Mouse (Mus musculus) intestine, embryonic 16.5 days (tissue): Measurements from ENCODE around the gene Atp6v0a4. TPM values are rescaled to one million over a fixed set of nuclear protein-coding genes. Genes with fewer than 3 reads are reported as not detected.

Experiments
- ATAC-seq: fragments of 200-750 bp; cut with Nextera tagmentation; 2 replicates; pipeline ENCODE4 v1.8.0; 2017; ENCODE audit warnings: moderate TSS enrichment, moderate library complexity
- H3K27ac ChIP-seq: fragments of 300-500 bp; sonication (generic); 2 replicates; pipeline ENCODE4 v1.5.1; 2014; ENCODE audit warnings: mild to moderate bottlenecking, low read length
- H3K27me3 ChIP-seq: fragments of 300-500 bp; sonication (generic); replicated peaks from 2 replicates; pipeline ENCODE4 v1.6.1; 2014; ENCODE audit warnings: low read length, control low read depth, mixed read lengths; ENCODE audit not compliant: control insufficient read depth, insufficient read depth
- H3K36me3 ChIP-seq: fragments of 300-500 bp; sonication (generic); 2 replicates; pipeline ENCODE4 v1.6.1; 2014; ENCODE audit warnings: low read length, control low read depth; ENCODE audit not compliant: control insufficient read depth, insufficient read depth
- H3K4me1 ChIP-seq: fragments of 300-500 bp; sonication (generic); 2 replicates; pipeline ENCODE4 v1.6.1; 2014; ENCODE audit warnings: low read length, control low read depth, mixed read lengths; ENCODE audit not compliant: control insufficient read depth, insufficient read depth
- H3K4me2 ChIP-seq: fragments of 300-500 bp; sonication (generic); 2 replicates; pipeline ENCODE4 v1.6.1; 2014; ENCODE audit warnings: low read depth, low read length, control low read depth
- H3K4me3 ChIP-seq: fragments of 300-500 bp; sonication (generic); 2 replicates; pipeline ENCODE4 v1.5.1; 2014; ENCODE audit warnings: mild to moderate bottlenecking, low read length
- H3K9ac ChIP-seq: fragments of 300-500 bp; sonication (generic); 2 replicates; pipeline ENCODE4 v1.6.1; 2014; ENCODE audit warnings: low read depth, low read length
- H3K9me3 ChIP-seq: fragments of 300-500 bp; sonication (generic); 2 replicates; pipeline ENCODE4 v1.6.1; 2016; ENCODE audit warnings: low read length, control low read depth; ENCODE audit not compliant: control insufficient read depth
- WGBS: fragments of 180-500 bp; shearing (Covaris S2); extraction: QIAGEN DNeasy Blood & Tissue Kit; methylation state at CpG from one replicate; pipeline ENCODE4 v1.1.7; 2014; 5-methylcytosine and 5-hydroxymethylcytosine counted together
- polyA plus RNA-seq: library from polyadenylated mRNA; unstranded; fragments of >200 nt; fragmentation: Nextera tagmentation; extraction: Ambion mirVana; gene quantifications from 2 replicates; pipeline ENCODE4 v1.2.1, GENCODE M21; 2015

Atp6v0a4 gene
- polyA plus RNA-seq, 1 experiment from 2014 or later: 5.4 TPM

DNA sequence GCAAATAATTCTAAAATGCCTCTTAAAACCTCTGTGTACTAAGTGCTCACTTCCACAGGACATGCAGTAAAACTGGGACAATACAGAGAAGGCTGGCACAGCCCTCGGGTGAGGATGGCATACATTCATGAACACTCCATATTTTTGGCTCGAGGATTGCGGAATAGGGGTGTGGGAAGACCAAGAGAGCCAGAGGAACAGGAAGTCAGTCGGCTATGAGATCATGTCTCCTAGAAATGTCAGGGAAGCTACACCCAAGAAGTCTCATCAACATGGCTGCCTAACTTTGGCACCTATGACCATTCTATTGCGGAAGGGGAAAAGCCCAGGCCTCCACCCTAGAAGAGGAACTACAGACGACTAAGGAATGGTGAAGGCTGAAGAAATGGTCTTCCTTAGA, 6.0 kb downstream of the Atp6v0a4 start:
- no peak overlapping the region for H3K27ac ChIP-seq
- no peaks in the 10 kb centered on the region for H3K4me1 ChIP-seq
- WGBS: 83% methylated on average over 6 of the region's 6 CpGs
- H3K36me3 ChIP-seq: no peaks in the 10 kb centered on the region
- ATAC-seq: no peak
- H3K9me3 ChIP-seq: no peaks in the 10 kb centered on the region
- H3K4me3 ChIP-seq: no peak overlapping the region
- H3K9ac ChIP-seq: no peak overlapping the region
- no peak overlapping the region for H3K4me2 ChIP-seq
- H3K27me3 ChIP-seq: no peaks in the 10 kb centered on the region

DNA sequence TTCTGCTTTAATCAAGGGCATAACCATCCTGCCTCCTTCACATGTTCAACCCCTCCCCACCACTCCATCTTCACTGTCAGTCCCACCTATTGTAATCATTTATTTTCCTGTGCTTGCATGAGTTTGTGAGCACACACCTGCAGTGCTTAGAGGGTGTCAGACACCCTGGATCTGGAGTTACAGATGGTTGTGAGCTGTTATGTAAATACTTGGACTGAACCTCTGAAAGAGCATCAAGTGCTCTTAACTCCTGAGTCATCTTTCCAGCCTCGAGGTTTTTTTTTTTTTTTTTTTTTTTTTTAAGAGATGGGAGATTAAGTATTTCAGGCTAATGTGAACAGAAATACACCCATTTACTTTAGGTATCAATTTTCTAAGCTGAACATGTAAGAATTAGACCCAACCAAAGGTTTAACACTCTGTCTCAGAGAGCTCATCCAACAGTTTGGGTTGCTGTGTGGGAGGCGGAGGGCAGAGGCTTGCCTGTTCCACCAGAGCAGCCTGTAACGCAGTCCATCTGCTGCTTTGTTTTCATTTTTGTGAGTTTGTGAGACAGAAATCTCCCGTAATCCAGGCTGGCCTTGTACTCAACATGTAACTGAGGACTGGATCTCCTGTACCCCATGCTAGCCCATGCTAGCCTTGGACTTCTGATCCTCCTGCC, 8.1 kb downstream of the Atp6v0a4 start:
- H3K4me3 ChIP-seq: no peak overlapping the region
- H3K9me3 ChIP-seq: no peaks in the 10 kb centered on the region
- H3K27ac ChIP-seq: no peak overlapping the region
- no peaks in the 10 kb centered on the region for H3K36me3 ChIP-seq
- no peak overlapping the region for H3K9ac ChIP-seq
- no peak overlapping the region for H3K4me2 ChIP-seq
- no peaks in the 10 kb centered on the region for H3K27me3 ChIP-seq
- no peak for ATAC-seq
- no peaks in the 10 kb centered on the region for H3K4me1 ChIP-seq
- 47% methylated on average over 4 of the region's 4 CpGs for WGBS

DNA sequence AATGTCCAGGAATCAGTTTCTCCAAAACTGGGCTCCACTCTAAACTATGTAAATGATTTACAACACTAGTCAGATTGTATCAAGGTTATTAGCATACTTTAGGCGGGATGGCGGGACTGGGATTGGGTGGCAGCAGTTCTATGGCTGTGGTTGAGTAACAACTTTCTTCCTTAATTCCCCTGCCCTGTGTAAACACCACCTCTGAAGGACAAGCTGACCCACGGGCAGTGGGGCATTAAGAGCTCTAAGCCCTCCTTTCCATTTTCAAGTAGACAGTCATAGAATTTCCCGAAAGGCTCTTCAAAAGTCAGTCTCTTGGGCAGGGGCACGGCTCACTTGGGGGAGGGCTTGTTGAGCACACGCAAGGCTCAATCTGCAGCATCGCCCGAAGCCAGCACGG, 13.5 kb downstream of the Atp6v0a4 start:
- Histone ChIP-seq H3K4me2 (no peak overlapping the region), H3K9ac (no peak overlapping the region), H3K27me3 (no peaks in the 10 kb centered on the region), H3K9me3 (no peaks in the 10 kb centered on the region), H3K4me1 (peaks cover 7% of the 10 kb centered on the region; the same call in 1 of the 2 replicates), H3K27ac (no peak overlapping the region), H3K36me3 (no peaks in the 10 kb centered on the region), H3K4me3 (no peak overlapping the region)
- peak; percentile 44 for ATAC-seq
- WGBS: 54% methylated on average over 9 of the region's 9 CpGs

DNA sequence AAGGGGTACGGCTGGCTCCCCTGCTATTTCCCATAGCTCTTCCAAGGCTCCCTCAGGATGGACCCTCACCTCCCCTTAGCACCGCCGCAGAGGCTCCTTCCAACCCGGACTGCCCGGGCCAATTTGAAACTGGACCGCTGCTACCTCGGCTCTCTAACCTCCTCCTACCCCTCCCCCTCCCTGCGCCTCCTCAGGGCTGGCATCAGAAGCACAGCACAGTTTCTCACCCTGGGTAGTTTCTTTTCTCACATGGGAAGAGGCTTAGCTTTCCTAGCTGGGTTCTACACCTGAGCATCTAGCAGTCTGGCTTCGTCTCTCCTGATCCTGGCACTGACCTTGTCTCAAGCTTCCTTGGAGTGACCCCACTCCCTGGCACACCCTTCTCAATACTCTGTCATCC, 14.5 kb downstream of the Atp6v0a4 start:
- ATAC-seq: no peak
- Histone ChIP-seq H3K4me1 (peaks cover 7% of the 10 kb centered on the region; the same call in 1 of the 2 replicates), H3K4me2 (no peak overlapping the region), H3K27me3 (no peaks in the 10 kb centered on the region), H3K9ac (no peak overlapping the region), H3K9me3 (no peaks in the 10 kb centered on the region), H3K36me3 (no peaks in the 10 kb centered on the region), H3K27ac (no peak overlapping the region), H3K4me3 (no peak overlapping the region)
- 19% methylated on average over 9 of the region's 9 CpGs for WGBS

DNA sequence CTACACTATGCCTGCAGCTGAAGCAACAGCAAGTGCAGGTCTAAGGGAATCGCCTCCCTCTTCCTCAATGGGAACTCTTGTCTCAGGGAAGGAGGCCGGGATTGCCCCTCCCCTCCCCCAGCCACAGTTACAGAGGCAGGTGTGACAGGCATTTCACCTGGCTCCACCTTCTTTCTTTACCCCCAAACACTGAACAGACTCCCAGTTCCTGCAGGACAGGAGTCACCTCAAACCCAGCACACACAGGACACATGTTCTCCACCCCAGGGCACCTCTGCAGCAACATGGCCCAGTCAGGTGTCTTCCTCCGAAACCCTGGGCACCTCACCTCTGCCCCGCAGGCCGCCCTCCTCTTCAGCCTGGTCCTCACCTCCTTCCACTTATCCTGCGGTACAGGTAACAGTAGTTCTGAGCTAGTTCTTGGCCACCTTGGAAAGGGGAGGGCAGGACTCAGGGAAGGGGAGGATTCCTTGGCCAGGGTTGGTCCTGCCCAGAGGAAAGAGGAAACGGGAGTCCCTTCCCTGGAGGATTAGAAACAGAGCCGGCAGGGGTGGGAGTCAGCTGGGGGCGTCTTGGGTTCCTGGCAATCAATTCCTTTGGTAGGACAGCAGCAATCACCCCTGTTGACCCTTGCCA, 15.1 kb downstream of the Atp6v0a4 start, which contains the start of gene Tmem213:
Gene Tmem213 (plus strand): TSS at position 96 of the 636 bp plus-strand sequence.
- Histone ChIP-seq H3K27ac (no peak within 1 kb of the TSS), H3K9ac (no peak within 1 kb of the TSS), H3K4me2 (no peak within 1 kb of the TSS), H3K36me3 (no peaks in the 10 kb centered on the region), H3K4me3 (no peak within 1 kb of the TSS), H3K9me3 (no peaks in the 10 kb centered on the region), H3K4me1 (peaks cover 7% of the 10 kb centered on the region; the same call in 1 of the 2 replicates), H3K27me3 (no peaks in the 10 kb centered on the region)
- WGBS: 33% methylated on average over 9 of the region's 9 CpGs
- no peak for ATAC-seq

DNA sequence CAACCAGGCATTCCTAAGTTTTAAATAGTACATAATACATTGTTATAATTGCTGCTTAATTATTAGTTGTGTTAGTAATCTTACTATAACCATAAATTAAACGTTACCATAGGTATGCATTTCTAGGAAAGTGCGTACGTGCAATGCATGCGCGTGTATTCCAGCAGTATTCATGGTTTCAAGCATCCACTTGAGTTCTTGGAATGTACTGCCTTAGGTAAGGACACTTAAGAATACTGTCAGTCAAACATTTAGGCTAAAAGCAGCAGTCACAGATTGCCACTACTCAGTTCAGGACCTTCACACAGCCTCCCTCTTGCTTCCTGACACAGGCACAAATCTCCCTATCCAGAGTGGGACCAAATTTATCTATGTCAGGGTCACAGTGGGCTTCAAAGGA, 15.9 kb downstream of the Atp6v0a4 start:
- 91% methylated on average over 5 of the region's 5 CpGs for WGBS
- H3K9me3 ChIP-seq: no peaks in the 10 kb centered on the region
- H3K27ac ChIP-seq: no peak overlapping the region
- H3K4me1 ChIP-seq: peaks cover 7% of the 10 kb centered on the region; the same call in 1 of the 2 replicates
- no peak overlapping the region for H3K4me3 ChIP-seq
- no peaks in the 10 kb centered on the region for H3K36me3 ChIP-seq
- no peaks in the 10 kb centered on the region for H3K27me3 ChIP-seq
- no peak overlapping the region for H3K9ac ChIP-seq
- no peak overlapping the region for H3K4me2 ChIP-seq
- ATAC-seq: no peak

DNA sequence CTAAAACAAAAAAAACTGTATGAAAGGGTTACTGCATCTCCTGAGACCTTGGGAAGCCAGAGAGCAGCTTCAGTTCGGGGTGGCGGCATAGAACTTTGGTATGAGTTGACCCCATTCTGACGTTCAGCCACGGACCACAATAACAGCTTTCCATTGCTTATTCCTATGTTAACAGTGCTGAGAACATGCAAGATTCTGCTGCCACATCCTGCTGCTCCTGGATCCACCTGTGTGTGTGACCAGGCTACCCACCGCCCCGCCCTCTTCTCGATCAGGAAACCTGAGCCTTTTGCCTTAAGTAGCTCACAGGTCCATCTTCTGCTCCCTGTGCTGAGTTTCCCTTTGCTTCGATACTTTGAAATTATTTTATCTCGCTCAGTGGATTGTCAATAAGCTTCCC, 18.5 kb downstream of the Atp6v0a4 start:
- no peak overlapping the region for H3K4me3 ChIP-seq
- no peak overlapping the region for H3K27ac ChIP-seq
- no peak overlapping the region for H3K9ac ChIP-seq
- no peak overlapping the region for H3K4me2 ChIP-seq
- no peaks in the 10 kb centered on the region for H3K36me3 ChIP-seq
- 83% methylated on average over 9 of the region's 9 CpGs for WGBS
- no peaks in the 10 kb centered on the region for H3K27me3 ChIP-seq
- H3K4me1 ChIP-seq: peaks cover 5% of the 10 kb centered on the region; the same call in 1 of the 2 replicates
- ATAC-seq: no peak
- no peaks in the 10 kb centered on the region for H3K9me3 ChIP-seq

DNA sequence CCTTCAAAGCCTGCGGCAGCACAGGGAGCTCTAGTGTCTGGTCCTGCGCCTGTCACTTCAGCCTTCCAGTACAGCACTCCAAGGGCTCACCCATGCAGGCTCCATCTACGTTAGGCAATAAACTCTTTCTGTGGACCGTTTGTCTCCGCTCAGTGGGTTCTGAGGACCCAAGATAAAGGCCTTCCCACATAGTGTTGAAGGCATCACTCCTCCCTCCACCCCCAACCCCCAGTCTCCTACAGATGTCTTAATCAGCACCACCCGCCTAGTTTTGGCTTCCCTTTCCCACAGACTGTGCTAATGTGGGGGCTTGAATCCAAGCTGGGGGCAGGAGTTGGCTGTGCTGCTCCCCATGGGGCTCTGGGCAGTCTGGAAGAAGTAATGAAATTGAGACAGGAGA, 20.6 kb downstream of the Atp6v0a4 start:
- no peaks in the 10 kb centered on the region for H3K27me3 ChIP-seq
- H3K27ac ChIP-seq: no peak overlapping the region
- H3K4me1 ChIP-seq: no peaks in the 10 kb centered on the region
- H3K9ac ChIP-seq: no peak overlapping the region
- ATAC-seq: no peak
- 52% methylated on average over 6 of the region's 6 CpGs for WGBS
- no peaks in the 10 kb centered on the region for H3K9me3 ChIP-seq
- no peaks in the 10 kb centered on the region for H3K36me3 ChIP-seq
- H3K4me2 ChIP-seq: no peak overlapping the region
- H3K4me3 ChIP-seq: no peak overlapping the region

DNA sequence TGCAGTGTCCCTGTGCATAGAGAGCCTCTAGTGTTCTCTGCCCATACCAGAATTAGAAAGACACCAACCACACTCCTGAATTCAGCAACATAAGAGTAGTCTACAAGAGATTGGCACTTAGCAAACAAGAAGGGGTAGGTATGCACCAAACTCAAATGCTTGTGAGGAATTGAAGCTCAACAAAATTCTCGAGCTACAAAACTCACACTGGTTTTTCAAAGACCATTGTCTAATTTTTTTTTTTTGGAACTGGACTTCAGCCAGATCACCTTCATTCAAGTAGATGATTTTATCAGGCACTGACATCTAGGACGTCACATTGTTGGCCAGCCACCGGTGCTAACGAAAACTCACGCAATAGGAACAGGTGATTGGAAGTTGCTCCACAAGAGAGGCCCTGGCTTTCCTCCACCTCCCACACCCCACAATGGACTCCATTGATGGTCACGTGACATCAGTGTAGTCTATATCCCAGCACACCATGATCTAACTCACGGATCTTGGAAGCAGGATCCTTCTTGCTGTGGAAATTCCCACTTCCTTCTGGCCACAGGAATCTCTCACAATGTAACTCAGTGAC, 22.1 kb downstream of the Atp6v0a4 start:
- WGBS: 89% methylated on average over 7 of the region's 7 CpGs
- Histone ChIP-seq H3K27ac (no peak overlapping the region), H3K36me3 (no peaks in the 10 kb centered on the region), H3K4me3 (no peak overlapping the region), H3K4me2 (no peak overlapping the region), H3K27me3 (no peaks in the 10 kb centered on the region), H3K9ac (no peak overlapping the region), H3K9me3 (no peaks in the 10 kb centered on the region), H3K4me1 (peaks cover 1% of the 10 kb centered on the region; the same call in 1 of the 2 replicates)
- no peak for ATAC-seq
